Mouse (Mus musculus) monocyte, adult 5-6 weeks (primary cell): ENCODE data around the gene Serpina1d. TPM values are rescaled to one million over a fixed set of nuclear protein-coding genes. Genes with fewer than 3 reads are reported as not detected.
"Not testable (repeated sequence)": the region's sequence is repeated elsewhere in the genome, so short reads cannot be mapped to it uniquely, and the experiment has no call there.

Experiments used
- ATAC-seq: fragments of 153-309, 156-312 bp; replicated peaks from 2 replicates; pipeline ENCODE4 v1.8.0; 2017; ENCODE audit warnings: mild to moderate bottlenecking; ENCODE audit not compliant: low TSS enrichment, insufficient number of reproducible peaks, severe bottlenecking, poor library complexity, low FRiP score
- total RNA-seq: library from RNA; stranded (forward); fragments of 200-1000, 200-491, 200-594 nt; gene quantifications from 3 replicates; pipeline ENCODE4 v1.2.3, GENCODE M21; 2017

Gene Serpina1d
- not detected in 3 replicates for total RNA-seq

- ATAC-seq: not testable (repeated sequence)
Measured at GRCm38 (mm10) chr12:103773246-103773851, at the start of gene Serpina1d. Gene Serpina1d (minus strand): TSS chr12:103773592.

GRCm38 (mm10) chr12:103770597-103770996, 2.8 kb downstream of the Serpina1d start:
- ATAC-seq: not testable (repeated sequence)

- ATAC-seq: not testable (repeated sequence)
Measured at GRCm38 (mm10) chr12:103763083-103763482, 10.3 kb downstream of the Serpina1d start.

- ATAC-seq: not testable (repeated sequence)
Measured at GRCm38 (mm10) chr12:103760316-103760715, 13.1 kb downstream of the Serpina1d start.

GRCm38 (mm10) chr12:103745957-103746356, 27.4 kb downstream of the Serpina1d start:
- not testable (repeated sequence) for ATAC-seq

- ATAC-seq: not testable (repeated sequence)
Measured at GRCm38 (mm10) chr12:103737791-103738580, 35.4 kb downstream of the Serpina1d start.

GRCm38 (mm10) chr12:103735566-103735965, 37.8 kb downstream of the Serpina1d start:
- ATAC-seq: not testable (repeated sequence)

- not testable (repeated sequence) for ATAC-seq
Measured at GRCm38 (mm10) chr12:103735101-103735500, 38.3 kb downstream of the Serpina1d start.

Other genes with a start within 250 kb of the Serpina1d start
- 0.29 to 0.75 TPM (median 0.39 TPM) in 3 replicates for gene Ppp4r4, start 241.3 kb downstream of the Serpina1d start, total RNA-seq
- not detected in 3 replicates for gene Serpina10, start 142.1 kb downstream of the Serpina1d start, total RNA-seq
- gene Serpina6, start 116.4 kb downstream of the Serpina1d start, total RNA-seq: not detected in 3 replicates
- not detected in 3 replicates for gene Serpina16, start 97.5 kb downstream of the Serpina1d start, total RNA-seq
- gene Serpina1f, start 78.1 kb downstream of the Serpina1d start, total RNA-seq: not detected in 3 replicates
- not detected in 3 replicates for gene Serpina1b, start 56.8 kb upstream of the Serpina1d start, total RNA-seq
- not detected in 3 replicates for gene Serpina1a, start 90.0 kb upstream of the Serpina1d start, total RNA-seq
- not detected in 3 replicates for gene Serpina1c, start 131.3 kb upstream of the Serpina1d start, total RNA-seq
- not detected in 3 replicates for gene Serpina1e, start 185.4 kb upstream of the Serpina1d start, total RNA-seq
- 0.48 to 1.6 TPM in 2 of 3 replicates, not detected in the other for gene Serpina11, start 216.4 kb upstream of the Serpina1d start, total RNA-seq
- not detected in 3 replicates for gene Serpina9, start 240.2 kb upstream of the Serpina1d start, total RNA-seq